Mouse (Mus musculus) lung, embryonic 15.5 days (tissue): ENCODE measurements around the gene Mpp6. TPM values are rescaled to one million over a fixed set of nuclear protein-coding genes. Genes with fewer than 3 reads are reported as not detected.

ENCODE experiments used
- ATAC-seq: fragments of 200-750 bp; cut with Nextera tagmentation; 2 replicates; pipeline ENCODE4 v1.8.0; 2017; ENCODE audit warnings: moderate number of reproducible peaks, borderline replicate concordance; ENCODE audit not compliant: low FRiP score, low TSS enrichment; ENCODE audit errors: extremely low read depth
- H3K27ac ChIP-seq: fragments of 300-500 bp; sonication (generic); 2 replicates; pipeline ENCODE4 v1.5.1; 2015; ENCODE audit warnings: moderate library complexity, mild to moderate bottlenecking, inconsistent platforms
- H3K27me3 ChIP-seq: fragments of 300-500 bp; sonication (generic); 2 replicates; pipeline ENCODE4 v1.6.1; 2015; ENCODE audit warnings: inconsistent platforms
- H3K36me3 ChIP-seq: fragments of 300-500 bp; sonication (generic); 2 replicates; pipeline ENCODE4 v1.6.1; 2015; ENCODE audit warnings: inconsistent platforms
- H3K4me1 ChIP-seq: fragments of 300-500 bp; sonication (generic); 2 replicates; pipeline ENCODE4 v1.6.1; 2015; ENCODE audit warnings: inconsistent platforms
- H3K4me2 ChIP-seq: fragments of 300-500 bp; sonication (generic); 2 replicates; pipeline ENCODE4 v1.6.1; 2015; ENCODE audit warnings: inconsistent platforms, mild to moderate bottlenecking, moderate library complexity
- H3K4me3 ChIP-seq: fragments of 300-500 bp; sonication (generic); 2 replicates; pipeline ENCODE4 v1.5.1; 2015; ENCODE audit warnings: mild to moderate bottlenecking, inconsistent platforms
- H3K9ac ChIP-seq: fragments of 300-500 bp; sonication (generic); 2 replicates; pipeline ENCODE4 v1.6.1; 2015; ENCODE audit warnings: inconsistent platforms
- H3K9me3 ChIP-seq: fragments of 300-500 bp; sonication (generic); 2 replicates; pipeline ENCODE4 v1.6.1; 2016; ENCODE audit warnings: inconsistent platforms
- WGBS: fragments of 180-500 bp; shearing (Covaris S2); methylation state at CpG from one replicate; pipeline ENCODE4 v1.1.7; 2015; 5-methylcytosine and 5-hydroxymethylcytosine counted together
- polyA plus RNA-seq: library from polyadenylated mRNA; unstranded; fragments of >200 nt; fragmentation: Nextera tagmentation; extraction: Ambion mirVana; gene quantifications from 2 replicates; pipeline ENCODE4 v1.2.1, GENCODE M21; 2015

Mpp6 gene
- polyA plus RNA-seq, 1 experiment from 2014 or later, result 64.2 TPM

DNA sequence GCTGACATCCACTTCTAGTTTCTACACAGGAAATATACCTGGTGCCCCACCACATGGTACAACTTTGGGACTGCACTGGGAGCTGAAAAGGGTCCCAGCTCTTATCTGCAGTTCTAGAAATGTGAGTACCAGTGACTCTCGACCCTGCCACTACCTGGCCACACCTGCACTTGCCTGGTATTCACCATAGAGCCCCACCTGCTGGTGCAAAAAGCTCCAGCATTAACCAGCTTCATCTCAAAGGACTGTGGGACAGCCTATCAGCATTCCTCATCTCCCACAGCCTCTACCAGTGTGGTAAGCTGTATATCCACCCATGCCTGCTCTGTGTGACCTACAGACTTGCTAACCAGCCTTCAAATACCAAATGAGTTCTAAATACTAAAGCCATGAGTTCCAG lies 122.9 kb downstream of the Mpp6 start:
- no peak overlapping the region for H3K27ac ChIP-seq
- no peaks in the 10 kb centered on the region for H3K27me3 ChIP-seq
- no peaks in the 10 kb centered on the region for H3K4me1 ChIP-seq
- no peaks in the 10 kb centered on the region for H3K36me3 ChIP-seq
- no peak overlapping the region for H3K4me2 ChIP-seq
- 38% methylated on average over 1 of the region's 1 CpGs for WGBS
- no peak overlapping the region for H3K4me3 ChIP-seq
- no peak for ATAC-seq
- no peak overlapping the region for H3K9ac ChIP-seq
- H3K9me3 ChIP-seq, result no peaks in the 10 kb centered on the region

GRCm38 (mm10) chr6:50237963-50238362 lies 127.9 kb downstream of the Mpp6 start:
- no peaks in the 10 kb centered on the region for H3K9me3 ChIP-seq
- H3K27me3 ChIP-seq, result no peaks in the 10 kb centered on the region
- no peak overlapping the region for H3K4me2 ChIP-seq
- no peak overlapping the region for H3K4me3 ChIP-seq
- 53% methylated on average over 2 of the region's 2 CpGs for whole genome bisulfite sequencing
- H3K27ac ChIP-seq, result no peak overlapping the region
- ATAC-seq, result no peak
- no peaks in the 10 kb centered on the region for H3K4me1 ChIP-seq
- no peaks in the 10 kb centered on the region for H3K36me3 ChIP-seq
- no peak overlapping the region for H3K9ac ChIP-seq

DNA sequence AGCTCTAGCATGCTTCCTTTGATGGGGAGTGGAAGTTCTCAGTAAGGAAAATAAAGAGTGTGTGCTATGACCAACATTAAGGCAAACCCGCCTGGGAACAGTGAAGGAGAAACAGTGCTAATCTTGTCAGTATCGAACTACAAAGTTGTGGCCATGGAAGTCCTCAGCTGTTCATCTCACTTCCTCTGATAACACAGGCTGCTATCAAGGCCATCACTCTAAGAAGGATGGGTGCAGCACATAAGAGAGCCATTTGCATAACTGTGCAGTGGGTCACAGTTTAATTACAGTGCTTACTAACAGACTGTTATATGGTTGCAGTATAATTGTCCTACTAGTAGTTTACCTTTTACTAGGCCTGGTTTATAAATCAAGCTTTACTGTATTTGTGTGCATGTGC lies 129.9 kb downstream of the Mpp6 start:
- Histone ChIP-seq H3K4me2 (no peak overlapping the region), H3K9me3 (no peaks in the 10 kb centered on the region), H3K27ac (no peak overlapping the region), H3K27me3 (no peaks in the 10 kb centered on the region), H3K4me3 (no peak overlapping the region), H3K36me3 (no peaks in the 10 kb centered on the region), H3K4me1 (no peaks in the 10 kb centered on the region), H3K9ac (no peak overlapping the region)
- 77% methylated on average over 2 of the region's 2 CpGs for WGBS
- ATAC-seq, result no peak

GRCm38 (mm10) chr6:50240437-50240836 lies 130.4 kb downstream of the Mpp6 start:
- no peak overlapping the region for H3K9ac ChIP-seq
- 51% methylated on average over 5 of the region's 5 CpGs for WGBS
- H3K36me3 ChIP-seq, result no peaks in the 10 kb centered on the region
- H3K4me3 ChIP-seq, result no peak overlapping the region
- no peaks in the 10 kb centered on the region for H3K27me3 ChIP-seq
- no peaks in the 10 kb centered on the region for H3K9me3 ChIP-seq
- H3K27ac ChIP-seq, result no peak overlapping the region
- no peak for ATAC-seq
- no peak overlapping the region for H3K4me2 ChIP-seq
- no peaks in the 10 kb centered on the region for H3K4me1 ChIP-seq

- whole genome bisulfite sequencing, result 57% methylated on average over 4 of the region's 4 CpGs
- H3K9me3 ChIP-seq, result no peaks in the 10 kb centered on the region
- no peak for ATAC-seq
Measured at GRCm38 (mm10) chr6:50244126-50244525, 134.1 kb downstream of the Mpp6 start.

GRCm38 (mm10) chr6:50244967-50245366 lies 134.9 kb downstream of the Mpp6 start:
- no peaks in the 10 kb centered on the region for H3K4me1 ChIP-seq
- no peaks in the 10 kb centered on the region for H3K9me3 ChIP-seq
- WGBS, result 72% methylated on average over 4 of the region's 4 CpGs
- no peak overlapping the region for H3K4me3 ChIP-seq
- no peaks in the 10 kb centered on the region for H3K36me3 ChIP-seq
- no peak overlapping the region for H3K9ac ChIP-seq
- no peaks in the 10 kb centered on the region for H3K27me3 ChIP-seq
- ATAC-seq, result no peak
- H3K27ac ChIP-seq, result no peak overlapping the region
- no peak overlapping the region for H3K4me2 ChIP-seq

More at GRCm38 (mm10) chr6:50244126-50244525, 134.1 kb downstream of the Mpp6 start:
- Histone ChIP-seq H3K4me2 (no peak overlapping the region), H3K36me3 (no peaks in the 10 kb centered on the region), H3K9ac (no peak overlapping the region), H3K4me1 (no peaks in the 10 kb centered on the region), H3K4me3 (no peak overlapping the region), H3K27me3 (no peaks in the 10 kb centered on the region), H3K27ac (no peak overlapping the region)

- Histone ChIP-seq H3K27ac (no peak overlapping the region), H3K36me3 (no peaks in the 10 kb centered on the region), H3K4me3 (no peak overlapping the region), H3K4me1 (0 out of 2 replicates have a peak, but pooled peaks cover under 1% of the 10 kb centered on the region), H3K4me2 (no peak overlapping the region), H3K9ac (no peak overlapping the region), H3K9me3 (no peaks in the 10 kb centered on the region), H3K27me3 (no peaks in the 10 kb centered on the region)
- ATAC-seq, result no peak
- WGBS, result 71% methylated on average over 2 of the region's 2 CpGs
Measured at GRCm38 (mm10) chr6:50247356-50247755, 137.3 kb downstream of the Mpp6 start.

DNA sequence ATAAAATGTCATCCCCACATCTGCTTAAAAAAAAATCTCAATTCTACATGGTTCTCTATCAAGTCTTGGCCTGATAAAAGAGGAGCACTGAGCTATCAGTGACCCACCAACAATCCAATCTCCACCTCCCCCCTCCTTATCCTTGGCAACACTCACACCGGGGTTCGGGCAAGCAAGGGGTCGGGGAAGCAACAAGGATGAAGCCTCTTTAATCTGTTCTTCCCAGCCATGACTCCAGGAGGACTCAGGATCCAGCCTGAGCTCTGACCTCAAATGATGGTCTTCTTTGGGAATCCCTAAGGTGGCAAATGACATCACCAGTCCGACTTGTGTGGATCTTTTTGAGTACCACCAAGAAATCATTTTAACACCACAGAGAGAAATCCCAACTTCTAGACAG lies 137.8 kb downstream of the Mpp6 start:
- no peak overlapping the region for H3K27ac ChIP-seq
- H3K36me3 ChIP-seq, result no peaks in the 10 kb centered on the region
- no peak for ATAC-seq
- H3K9ac ChIP-seq, result no peak overlapping the region
- no peak overlapping the region for H3K4me2 ChIP-seq
- 84% methylated on average over 4 of the region's 4 CpGs for WGBS
- no peak overlapping the region for H3K4me3 ChIP-seq
- no peaks in the 10 kb centered on the region for H3K9me3 ChIP-seq
- H3K4me1 ChIP-seq, result 0 out of 2 replicates have a peak, but pooled peaks cover 4% of the 10 kb centered on the region
- no peaks in the 10 kb centered on the region for H3K27me3 ChIP-seq

Other genes starting within 250 kb of the Mpp6 start
- 34.4 and 36.0 TPM in 2 replicates for gene Gsdme, start 153.6 kb downstream of the Mpp6 start, polyA plus RNA-seq